Mouse (Mus musculus) liver, embryonic 14.5 days (tissue): ENCODE data around the gene Lpcat2.

Experiments
- CTCF ChIP-seq: IDR thresholded peaks from 2 replicates; pipeline ENCODE4 v1.5.1; 2016; ENCODE audit warnings: antibody characterized with exemption, low read depth, control low read depth
- EP300 ChIP-seq: IDR thresholded peaks from 2 replicates; pipeline ENCODE4 v1.6.1; 2016; ENCODE audit warnings: antibody characterized with exemption, low read depth

GRCm38 (mm10) chr8:92959779-92960178, 104.6 kb downstream of the Lpcat2 start, which contains the start of gene Slc6a2:
- TF ChIP-seq CTCF (no peak), EP300 (no peak)
